Mouse (Mus musculus) MEL-GATA-1-ER (cell line): Measurements from ENCODE around the gene Pea15a.
"Not testable (repeated sequence)": the region's sequence is repeated elsewhere in the genome, so short reads cannot be mapped to it uniquely, and the experiment has no call there.

ENCODE experiments used
- DNase-seq: peaks from one replicate; pipeline ENCODE4 v3.0.0-alpha.2; 2012; ENCODE audit warnings: low read depth; ENCODE audit errors: extremely low read depth

The Pea15a gene

GRCm38 (mm10) chr1:172206141-172206917, at the start of gene Pea15a:
Gene Pea15a, minus strand, starts transcription at chr1:172206804.
- no peak for DNase-seq

- no peak for DNase-seq
Measured at GRCm38 (mm10) chr1:172247679-172248078, 41.1 kb upstream of the Pea15a start.

GRCm38 (mm10) chr1:172247216-172247615, 40.6 kb upstream of the Pea15a start:
- no peak for DNase-seq

- DNase-seq: not testable (repeated sequence)
Measured at GRCm38 (mm10) chr1:172244645-172245044, 38.0 kb upstream of the Pea15a start.

GRCm38 (mm10) chr1:172243547-172244205, 37.1 kb upstream of the Pea15a start:
- no peak for DNase-seq

- no peak for DNase-seq
Measured at GRCm38 (mm10) chr1:172242401-172242800, 35.8 kb upstream of the Pea15a start.

- peak; percentile 59 for DNase-seq
Measured at GRCm38 (mm10) chr1:172240945-172241708, 34.5 kb upstream of the Pea15a start.

DNA sequence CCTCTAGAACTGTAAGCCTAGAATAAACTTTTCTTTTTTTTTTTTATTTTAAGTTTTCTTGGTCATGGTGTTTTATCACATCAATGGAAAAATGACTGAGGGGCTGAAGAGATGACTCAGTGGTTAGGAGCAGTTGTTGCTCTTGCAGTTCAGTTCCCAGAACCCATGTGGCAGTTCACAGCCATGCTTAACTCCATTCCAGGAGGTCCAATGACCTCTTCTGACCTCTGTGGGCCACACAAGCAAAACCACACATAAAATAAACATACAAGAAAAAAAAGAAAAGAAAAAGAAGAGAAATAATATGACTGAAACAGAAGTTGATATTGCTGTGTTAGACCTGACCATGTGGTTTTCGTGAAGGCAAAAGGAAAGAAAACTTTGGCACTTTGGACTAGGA, 22.6 kb upstream of the Pea15a start:
- DNase-seq: no peak

GRCm38 (mm10) chr1:172228209-172228608, 21.6 kb upstream of the Pea15a start:
- DNase-seq: no peak

GRCm38 (mm10) chr1:172221297-172222063, 14.9 kb upstream of the Pea15a start:
- no peak for DNase-seq

DNA sequence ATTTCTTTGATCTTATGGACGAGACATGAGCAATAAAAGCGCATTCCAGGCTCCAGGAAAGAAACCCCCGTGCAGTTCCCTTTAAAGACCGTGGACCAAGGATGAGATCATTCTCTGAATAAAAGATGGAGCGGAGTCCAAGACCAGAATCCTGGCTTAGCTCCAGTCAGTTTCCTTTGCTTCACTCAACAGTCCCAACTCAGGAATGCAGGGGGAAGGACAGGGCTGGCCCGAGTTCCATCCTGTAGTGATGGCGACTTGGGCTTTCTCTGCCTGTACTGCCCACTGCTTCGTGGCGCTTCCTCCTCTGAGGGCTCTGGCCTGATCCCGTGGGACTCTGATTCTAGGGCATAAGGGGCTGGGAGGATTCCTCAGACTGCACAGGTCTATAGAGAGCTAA, 13.8 kb upstream of the Pea15a start:
- DNase-seq: no peak

GRCm38 (mm10) chr1:172219451-172220406, 13.1 kb upstream of the Pea15a start, which contains the start of gene Casq1:
Gene Casq1, minus strand, starts transcription at chr1:172219868.
- no peak for DNase-seq

GRCm38 (mm10) chr1:172218164-172218910, 11.7 kb upstream of the Pea15a start:
- no peak for DNase-seq

- DNase-seq: peak; percentile 75
Measured at GRCm38 (mm10) chr1:172217148-172217547, 10.5 kb upstream of the Pea15a start.

DNA sequence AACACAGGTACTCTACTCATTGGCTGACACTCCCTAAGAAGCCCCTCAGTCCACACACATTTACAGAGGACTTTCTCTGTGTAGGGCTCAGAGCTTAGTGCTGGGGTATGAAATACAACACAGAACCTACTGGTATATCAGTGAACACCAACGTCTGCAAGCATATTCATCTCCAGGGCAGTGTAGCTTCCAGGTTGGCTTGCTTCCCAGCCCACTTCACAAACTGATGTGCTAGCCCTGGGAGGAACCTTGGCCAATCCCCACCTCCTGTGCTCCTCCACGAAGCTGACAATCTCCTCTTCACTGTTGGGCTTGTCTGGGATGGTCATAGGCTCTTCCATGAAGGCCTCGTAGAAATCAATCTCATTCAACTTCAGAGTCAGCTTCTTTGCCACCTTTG, 8.1 kb upstream of the Pea15a start:
- DNase-seq: no peak

DNA sequence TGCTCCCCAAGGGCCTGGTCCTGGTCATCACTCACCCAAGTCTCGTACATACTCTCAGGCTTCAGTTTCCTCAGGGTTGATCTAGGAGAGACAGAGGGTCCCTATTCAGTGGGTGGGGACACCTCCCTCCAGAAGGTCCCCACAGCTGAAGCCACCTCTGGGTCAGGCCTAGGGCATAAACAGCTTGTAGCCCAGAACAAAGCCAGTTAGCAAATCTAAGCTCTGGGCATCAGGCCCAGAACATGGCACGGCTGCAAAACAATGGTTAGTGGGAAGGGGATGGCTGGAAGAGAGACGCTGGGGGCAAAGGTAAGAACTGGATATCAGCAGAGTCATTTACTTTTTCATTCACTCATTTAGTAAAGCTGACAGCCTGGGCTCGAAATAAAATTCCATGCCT, 7.2 kb upstream of the Pea15a start:
- no peak for DNase-seq

- no peak for DNase-seq
Measured at GRCm38 (mm10) chr1:172212776-172213175, 6.2 kb upstream of the Pea15a start.

GRCm38 (mm10) chr1:172207111-172207584, 544 bp upstream of the Pea15a start:
- no peak for DNase-seq

GRCm38 (mm10) chr1:172205741-172206087, 890 bp downstream of the Pea15a start:
- no peak for DNase-seq
